Mouse (Mus musculus) neural tube, embryonic 14.5 days (tissue): ENCODE measurements around the gene Zfp422. TPM values are rescaled to one million over a fixed set of nuclear protein-coding genes. Genes with fewer than 3 reads are reported as not detected.

ENCODE experiments used
- microRNA-seq: library from miRNA; unstranded; fragments of <30 nt; microRNA quantifications from one replicate; pipeline ENCODE4, GENCODE M21; 2016
- polyA plus RNA-seq: library from polyadenylated mRNA; unstranded; fragments of >200 nt; fragmentation: Nextera tagmentation; extraction: Ambion mirVana; gene quantifications from 2 replicates; pipeline ENCODE4 v1.2.1, GENCODE M21; 2014

The Zfp422 gene
- polyA plus RNA-seq, 1 experiment from 2014 or later, result 133 TPM

Small RNA genes within 50 kb of the gene (microRNA-seq; reads per million reads assigned to microRNA genes)
- gene Mir7043, result 1.4 reads per million

Other genes starting within 250 kb of the Zfp422 start
- 0.72 and 0.88 TPM in 2 replicates for gene Alox5, start 167.8 kb downstream of the Zfp422 start, polyA plus RNA-seq
- gene Olfr211, start 139.9 kb downstream of the Zfp422 start, polyA plus RNA-seq, result not detected in 2 replicates
- 0.17 TPM in 1 of 2 replicates, not detected in the other for gene Olfr212, start 122.5 kb downstream of the Zfp422 start, polyA plus RNA-seq
- gene Olfr213, start 90.5 kb downstream of the Zfp422 start, polyA plus RNA-seq, result not detected in 2 replicates
- 0.43 TPM in 1 of 2 replicates, not detected in the other for gene Gm5580, start 77.9 kb downstream of the Zfp422 start, polyA plus RNA-seq
- not detected in 2 replicates for gene Olfr214, start 74.8 kb downstream of the Zfp422 start, polyA plus RNA-seq
- gene Olfr215, start 44.8 kb downstream of the Zfp422 start, polyA plus RNA-seq, result not detected in 2 replicates
- 6.9 and 8.5 TPM in 2 replicates for gene Depp1, start 21.6 kb upstream of the Zfp422 start, polyA plus RNA-seq
- 25.3 and 32.3 TPM in 2 replicates for gene Rassf4, start 45.0 kb upstream of the Zfp422 start, polyA plus RNA-seq
- 0.09 and 0.79 TPM in 2 replicates for gene Tmem72, start 87.9 kb upstream of the Zfp422 start, polyA plus RNA-seq